Mouse (Mus musculus) CH12.LX (cell line): Measurements from ENCODE around the gene Abcb8. TPM values are rescaled to one million over a fixed set of nuclear protein-coding genes. Genes with fewer than 3 reads are reported as not detected.

Experiments used
- DNase-seq: peaks from one replicate; pipeline ENCODE4 v3.0.0-alpha.2; 2013; ENCODE audit errors: extremely low read depth
- H3K27ac ChIP-seq: 2 replicates; pipeline ENCODE4 v1.5.1; 2012; ENCODE audit warnings: low read depth, mild to moderate bottlenecking, control low read depth, moderate library complexity; ENCODE audit not compliant: insufficient read depth
- H3K27me3 ChIP-seq: replicated peaks from 2 replicates; pipeline ENCODE3; 2012; ENCODE audit warnings: inconsistent platforms
- H3K36me3 ChIP-seq, 2 experiments: replicated peaks in 1 of 2; 2 replicates each; pipeline versions ENCODE3 to v1.6.1; 2012; ENCODE audit warnings: inconsistent platforms in 1 of 2, low read length in 1 of 2, mild to moderate bottlenecking in 1 of 2, mixed read lengths in 1 of 2, moderate library complexity in 1 of 2; ENCODE audit not compliant: control insufficient read depth in 1 of 2, insufficient read depth in 1 of 2
- H3K4me1 ChIP-seq, 2 experiments: 2 replicates each; pipeline ENCODE4 v1.6.1; 2012; ENCODE audit warnings: inconsistent platforms in 1 of 2, moderate library complexity in 1 of 2; ENCODE audit not compliant: insufficient read depth in 2 of 2, control insufficient read depth in 1 of 2
- H3K4me2 ChIP-seq: 2 replicates; pipeline ENCODE4 v1.6.1; 2012; ENCODE audit warnings: low read depth, mild to moderate bottlenecking, control low read depth; ENCODE audit not compliant: poor library complexity, insufficient read depth, severe bottlenecking
- H3K4me3 ChIP-seq, 3 experiments: fragments of 150-350 bp in 1 of 3; sonication (generic) in 1 of 3; replicated peaks in 1 of 3; 2 replicates each; pipeline versions ENCODE3 to v1.5.1; 2011 to 2012; ENCODE audit warnings: low read depth in 2 of 3, low read length in 2 of 3, mild to moderate bottlenecking in 2 of 3, moderate library complexity in 2 of 3, control low read depth in 1 of 3, improper control_type of control experiment in 1 of 3, inconsistent platforms in 1 of 3, mixed read lengths in 1 of 3; ENCODE audit not compliant: poor library complexity in 1 of 3
- H3K79me2 ChIP-seq: replicated peaks from 2 replicates; pipeline ENCODE4 v1.6.1; 2012; ENCODE audit warnings: mild to moderate bottlenecking, moderate library complexity; ENCODE audit not compliant: control insufficient read depth, poor library complexity, insufficient read depth, severe bottlenecking; ENCODE audit errors: extremely low read depth
- H3K9ac ChIP-seq: 2 replicates; pipeline ENCODE4 v1.6.1; 2012; ENCODE audit warnings: low read depth, mild to moderate bottlenecking, control low read depth, moderate library complexity; ENCODE audit not compliant: insufficient read depth
- H3K9me3 ChIP-seq: replicated peaks from 2 replicates; pipeline ENCODE3; 2012; ENCODE audit warnings: low read length, inconsistent platforms, mixed read lengths
- E2F4 ChIP-seq: IDR thresholded peaks from 2 replicates; pipeline ENCODE4 v1.6.1; 2011; ENCODE audit warnings: low read depth, low read length, improper control_type of control experiment; ENCODE audit not compliant: insufficient replicate concordance
- ETS1 ChIP-seq: conservative IDR thresholded peaks from 2 replicates; pipeline ENCODE4 v1.6.1; 2012; ENCODE audit warnings: low read depth, mild to moderate bottlenecking, inconsistent platforms, low read length, improper control_type of control experiment, moderate library complexity
- GABPA ChIP-seq: IDR thresholded peaks from 2 replicates; pipeline ENCODE4 v1.6.1; 2012; ENCODE audit warnings: low read depth, low read length, improper control_type of control experiment, inconsistent platforms; ENCODE audit not compliant: insufficient replicate concordance
- IRF4 ChIP-seq: IDR thresholded peaks from 2 replicates; pipeline ENCODE4 v1.6.1; 2014; ENCODE audit warnings: low read depth, mild to moderate bottlenecking, inconsistent platforms, low read length, improper control_type of control experiment
- KAT2A ChIP-seq: IDR thresholded peaks from 2 replicates; pipeline ENCODE4 v1.6.1; 2012; ENCODE audit warnings: low read length, improper control_type of control experiment, inconsistent platforms; ENCODE audit not compliant: insufficient replicate concordance
- MAFK ChIP-seq: IDR thresholded peaks from 2 replicates; pipeline ENCODE4 v1.6.1; 2011; ENCODE audit warnings: low read length, improper control_type of control experiment; ENCODE audit not compliant: insufficient replicate concordance
- MEF2A ChIP-seq: IDR thresholded peaks from 2 replicates; pipeline ENCODE4 v1.6.1; 2014; ENCODE audit warnings: low read depth, mild to moderate bottlenecking, inconsistent platforms, low read length, improper control_type of control experiment, borderline replicate concordance
- MXI1 ChIP-seq: IDR thresholded peaks from 2 replicates; pipeline ENCODE4 v1.6.1; 2011; ENCODE audit warnings: mild to moderate bottlenecking, low read depth, low read length, improper control_type of control experiment
- MYC ChIP-seq: IDR thresholded peaks from 2 replicates; pipeline ENCODE4 v1.6.1; 2011; ENCODE audit warnings: low read depth, mild to moderate bottlenecking, improper control_type of control experiment, low read length
- PAX5 ChIP-seq: IDR thresholded peaks from 2 replicates; pipeline ENCODE4 v1.6.1; 2012; ENCODE audit warnings: low read length, inconsistent platforms, mixed read lengths
- POLR2AphosphoS2 ChIP-seq: IDR thresholded peaks from 2 replicates; pipeline ENCODE4 v1.6.1; 2011; ENCODE audit warnings: low read depth, low read length, improper control_type of control experiment
- RAD21 ChIP-seq: IDR thresholded peaks from 2 replicates; pipeline ENCODE4 v1.6.1; 2011; ENCODE audit warnings: low read depth, mild to moderate bottlenecking, low read length, improper control_type of control experiment, moderate library complexity
- SIN3A ChIP-seq: IDR thresholded peaks from 2 replicates; pipeline ENCODE4 v1.6.1; 2012; ENCODE audit warnings: low read length, improper control_type of control experiment, inconsistent platforms
- SMC3 ChIP-seq: IDR thresholded peaks from 2 replicates; pipeline ENCODE4 v1.6.1; 2011; ENCODE audit warnings: low read depth, low read length, improper control_type of control experiment
- UBTF ChIP-seq: IDR thresholded peaks from 2 replicates; pipeline ENCODE4 v1.6.1; 2012; ENCODE audit warnings: low read depth, mild to moderate bottlenecking, inconsistent platforms, low read length, improper control_type of control experiment, moderate library complexity
- USF1 ChIP-seq: IDR thresholded peaks from 2 replicates; pipeline ENCODE4 v1.6.1; 2014; ENCODE audit warnings: low read depth, mild to moderate bottlenecking, inconsistent platforms, low read length, improper control_type of control experiment
- ZMIZ1 ChIP-seq: IDR thresholded peaks from 2 replicates; pipeline ENCODE4 v1.6.1; 2012; ENCODE audit warnings: low read depth, mild to moderate bottlenecking, inconsistent platforms, low read length, improper control_type of control experiment
- ZNF384 ChIP-seq: IDR thresholded peaks from 2 replicates; pipeline ENCODE4 v1.6.1; 2012; ENCODE audit warnings: low read depth, low read length, improper control_type of control experiment, inconsistent platforms
- dilution Hi-C: fragments of 300-500 bp; cut with MboI; formaldehyde crosslinking; loops from 2 replicates; pipeline ENCODE4 v1.14.3; 2020; ENCODE audit warnings: low sequenced_read_pairs; ENCODE audit not compliant: extremely low pct_unique_long_range_greater_than_20kb, extremely low pct_ligation_motif_present
- in situ Hi-C: fragments of 300-500 bp; cut with MboI; formaldehyde crosslinking; loops from 3 replicates; pipeline ENCODE4 v1.14.3; 2019; ENCODE audit warnings: low sequenced_read_pairs, low pct_ligation_motif_present, low pct_unique_long_range_greater_than_20kb, mixed read lengths
- polyA plus RNA-seq: library from polyadenylated mRNA; unstranded; fragments of >175 nt; gene quantifications from 2 replicates; pipeline ENCODE4 v1.2.1, GENCODE M21; 2012; ENCODE audit warnings: low read depth; ENCODE audit not compliant: insufficient read length
- total RNA-seq, 2 experiments: library from RNA; depleted of rRNA; stranded (reverse); fragments of 300-350 nt in 1 of 2; fragments of >200 nt in 1 of 2; gene quantifications; 2 replicates each; pipeline ENCODE4 v1.2.3; 2012 to 2014

Abcb8 gene
- total and polyA plus RNA-seq, 3 experiments, result 31.0 to 58.7 (median 45.4) TPM

- TF ChIP-seq UBTF, result no peak
- no peak for TF ChIP-seq ZNF384
- TF ChIP-seq GABPA, result no peak
- no peak for TF ChIP-seq ETS1
- TF ChIP-seq MXI1, result no peak
- no peak for TF ChIP-seq IRF4
- no peak for TF ChIP-seq POLR2AphosphoS2
- TF ChIP-seq E2F4, result no peak
- TF ChIP-seq ZMIZ1, result no peak
- TF ChIP-seq KAT2A, result no peak
- TF ChIP-seq USF1, result no peak
- TF ChIP-seq MEF2A, result no peak
- no peak for TF ChIP-seq RAD21
- TF ChIP-seq SIN3A, result no peak
- no peak for TF ChIP-seq MAFK
- TF ChIP-seq PAX5, result no peak
- TF ChIP-seq SMC3, result no peak
- TF ChIP-seq MYC, result no peak
- peaks cover 98% of the 10 kb centered on the region for H3K27me3 ChIP-seq
- H3K4me2 ChIP-seq, result no peak overlapping the region
- no peaks in the 10 kb centered on the region for H3K79me2 ChIP-seq
- peaks cover 11 to 26% of the 10 kb centered on the region in 2 experiments for H3K4me1 ChIP-seq
- no peak for DNase-seq
- in situ Hi-C loops (no loop called here), dilution Hi-C loops (no loop called here)
- no peak overlapping the region for H3K27ac ChIP-seq
- H3K4me3 ChIP-seq, result no peak overlapping the region
- no peaks in the 10 kb centered on the region for H3K9me3 ChIP-seq
- no peaks in the 10 kb centered on the region for H3K36me3 ChIP-seq
- H3K9ac ChIP-seq, result no peak overlapping the region
These were observed 47.1 kb upstream of the Abcb8 start for GRCm38 (mm10) chr5:24346313-24346712.

- H3K4me2 ChIP-seq, result no peak overlapping the region
- no peak overlapping the region for H3K4me3 ChIP-seq
- in situ Hi-C loops (no loop called here), dilution Hi-C loops (no loop called here)
- DNase-seq, result no peak
- peaks cover 95% of the 10 kb centered on the region for H3K27me3 ChIP-seq
- TF ChIP-seq KAT2A (no peak), ETS1 (no peak), POLR2AphosphoS2 (no peak)
- no peaks in the 10 kb centered on the region for H3K79me2 ChIP-seq
- no peaks in the 10 kb centered on the region for H3K36me3 ChIP-seq
- H3K9ac ChIP-seq, result no peak overlapping the region
- H3K9me3 ChIP-seq, result no peaks in the 10 kb centered on the region
- no peak overlapping the region for H3K27ac ChIP-seq
- peaks cover 18 to 26% of the 10 kb centered on the region in 2 experiments for H3K4me1 ChIP-seq
These were observed 46.1 kb upstream of the Abcb8 start for GRCm38 (mm10) chr5:24347186-24347875.
